Mouse (Mus musculus) C2C12 (cell line): ENCODE measurements around the gene Cops2.

ENCODE experiments used
- CEBPB ChIP-seq: IDR thresholded peaks from one replicate; pipeline ENCODE4 v1.6.1; 2011; ENCODE audit warnings: low read depth, mild to moderate bottlenecking, control low read depth, moderate library complexity
- CTCF ChIP-seq: IDR thresholded peaks from one replicate; pipeline ENCODE4 v1.5.1; 2011; ENCODE audit not compliant: control insufficient read depth, insufficient read depth, insufficient read length
- MAX ChIP-seq: IDR thresholded peaks from one replicate; pipeline ENCODE4 v1.6.1; 2011; ENCODE audit warnings: mild to moderate bottlenecking, control low read depth
- MYOD1 ChIP-seq: IDR thresholded peaks from one replicate; pipeline ENCODE4 v1.6.1; 2011; ENCODE audit warnings: low read depth; ENCODE audit not compliant: control insufficient read depth, insufficient read length
- MYOG ChIP-seq: IDR thresholded peaks from one replicate; pipeline ENCODE4 v1.6.1; 2011; ENCODE audit not compliant: control insufficient read depth, insufficient read length; ENCODE audit errors: extremely low read depth
- USF1 ChIP-seq: IDR thresholded peaks from one replicate; pipeline ENCODE4 v1.6.1; 2011; ENCODE audit warnings: low read depth, mild to moderate bottlenecking, control low read depth, moderate library complexity

GRCm38 (mm10) chr2:125809551-125809950 lies 49.4 kb downstream of the Cops2 start:
- TF ChIP-seq CTCF, result no peak
- no peak for TF ChIP-seq USF1
- TF ChIP-seq CEBPB, result no peak
- TF ChIP-seq MYOG, result no peak
- TF ChIP-seq MYOD1, result no peak
- no peak for TF ChIP-seq MAX
